Mouse (Mus musculus) midbrain, embryonic 14.5 days (tissue): ENCODE results near the gene Trappc1. TPM values are rescaled to one million over a fixed set of nuclear protein-coding genes. Genes with fewer than 3 reads are reported as not detected.

Experiments used
- ATAC-seq: fragments of 200-750 bp; cut with Nextera tagmentation; 2 replicates; pipeline ENCODE4 v1.8.0; 2017; ENCODE audit warnings: moderate number of reproducible peaks, moderate library complexity; ENCODE audit not compliant: low FRiP score, low TSS enrichment
- DNase-seq: peaks from one replicate; pipeline ENCODE4 v3.0.0-alpha.2; 2015
- H3K27ac ChIP-seq: fragments of 300-500 bp; sonication (generic); replicated peaks from 2 replicates; pipeline ENCODE4 v1.5.1; 2014; ENCODE audit warnings: mild to moderate bottlenecking, low read depth, low read length, moderate library complexity
- H3K27me3 ChIP-seq: fragments of 300-500 bp; sonication (generic); 2 replicates; pipeline ENCODE4 v1.6.1; 2014; ENCODE audit warnings: low read length, control low read depth, mixed read lengths; ENCODE audit not compliant: control insufficient read depth, insufficient read depth
- H3K36me3 ChIP-seq: fragments of 300-500 bp; sonication (generic); 2 replicates; pipeline ENCODE4 v1.6.1; 2014; ENCODE audit warnings: low read length, control low read depth; ENCODE audit not compliant: control insufficient read depth, insufficient read depth
- H3K4me1 ChIP-seq: fragments of 300-500 bp; sonication (generic); 2 replicates; pipeline ENCODE4 v1.6.1; 2014; ENCODE audit warnings: mild to moderate bottlenecking, antibody characterized with exemption, low read length, control low read depth; ENCODE audit not compliant: control insufficient read depth, insufficient read depth
- H3K4me2 ChIP-seq: fragments of 300-500 bp; sonication (generic); 2 replicates; pipeline ENCODE4 v1.6.1; 2014; ENCODE audit warnings: mild to moderate bottlenecking, low read length, moderate library complexity
- H3K4me3 ChIP-seq: fragments of 300-500 bp; sonication (generic); replicated peaks from 2 replicates; pipeline ENCODE4 v1.5.1; 2014; ENCODE audit warnings: low read depth, low read length
- H3K9ac ChIP-seq: fragments of 300-500 bp; sonication (generic); replicated peaks from 2 replicates; pipeline ENCODE4 v1.6.1; 2014; ENCODE audit warnings: mild to moderate bottlenecking, low read length, moderate library complexity
- H3K9me3 ChIP-seq: fragments of 300-500 bp; sonication (generic); 2 replicates; pipeline ENCODE4 v1.6.1; 2016; ENCODE audit warnings: low read length, control low read depth, mixed read lengths; ENCODE audit not compliant: control insufficient read depth
- WGBS: fragments of 180-500 bp; shearing (Covaris S2); extraction: QIAGEN DNeasy Blood & Tissue Kit; methylation state at CpG from one replicate; pipeline ENCODE4 v1.1.7; 2014; 5-methylcytosine and 5-hydroxymethylcytosine counted together
- polyA plus RNA-seq: library from polyadenylated mRNA; unstranded; fragments of >200 nt; fragmentation: Nextera tagmentation; extraction: Ambion mirVana; gene quantifications from 2 replicates; pipeline ENCODE4 v1.2.1, GENCODE M21; 2014

Trappc1 gene
- polyA plus RNA-seq, result 189 and 220 TPM in 2 replicates

DNA sequence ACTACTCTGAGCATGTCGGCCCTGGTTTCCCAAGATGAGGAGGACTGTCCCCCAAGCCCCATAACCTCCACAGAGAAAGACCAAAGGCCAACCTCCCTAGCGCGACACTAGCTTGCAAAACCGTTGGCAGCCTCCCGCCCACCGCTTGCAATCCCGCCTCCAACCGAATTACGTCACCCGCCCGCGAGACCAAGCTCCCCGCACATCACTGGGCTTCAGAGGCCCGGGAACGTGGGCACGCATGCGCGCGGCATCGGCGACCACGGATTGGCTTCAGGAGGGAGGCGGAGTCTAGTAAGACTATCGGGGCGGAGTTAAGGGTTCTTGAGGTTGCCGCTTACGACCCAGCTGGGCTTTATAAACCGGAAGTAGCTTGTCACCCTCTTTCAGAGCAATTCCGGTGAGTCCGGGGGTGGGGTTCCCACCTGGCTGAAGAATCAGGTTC lies at the start of gene Trappc1, which contains the start of gene Cntrob:
TSS of gene Trappc1 (plus strand) at position 314 of the 445 bp plus-strand sequence.
TSS of gene Cntrob (minus strand) at position 109 of the 445 bp plus-strand sequence.
- peaks cover 12% of the 10 kb centered on the region for H3K27me3 ChIP-seq
- DNase-seq, result peak; percentile 99
- H3K4me3 ChIP-seq, result peak within 1 kb of the TSS; percentile 60
- H3K9ac ChIP-seq, result peak within 1 kb of the TSS; percentile 67
- peaks cover 17% of the 10 kb centered on the region for H3K36me3 ChIP-seq
- peak within 1 kb of the TSS; percentile 81 for H3K4me2 ChIP-seq
- H3K4me1 ChIP-seq, result peaks cover 26% of the 10 kb centered on the region
- H3K9me3 ChIP-seq, result no peaks in the 10 kb centered on the region
- H3K27ac ChIP-seq, result peak within 1 kb of the TSS; percentile 85
- 0% methylated on average over 30 of the region's 30 CpGs for WGBS
- peak; percentile 93 for ATAC-seq

DNA sequence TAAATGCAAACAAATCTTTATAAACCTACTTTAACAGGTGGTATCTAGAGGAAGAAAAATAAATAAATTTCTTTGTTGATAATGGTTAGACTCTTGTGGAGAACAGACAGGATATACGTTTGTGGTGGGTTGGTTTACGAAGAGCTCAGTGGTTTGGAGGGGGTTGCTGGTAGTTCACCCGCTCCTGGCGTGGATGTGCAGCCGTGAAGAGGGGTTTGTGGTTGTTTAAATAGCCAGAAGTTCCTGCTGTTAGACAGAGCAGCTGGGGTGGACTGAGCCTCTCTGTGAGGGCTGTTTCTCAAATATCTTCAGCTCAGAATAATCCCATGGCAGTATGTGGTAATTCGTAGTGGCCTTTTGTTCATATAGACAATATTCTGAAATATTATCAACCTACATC lies 48.1 kb upstream of the Trappc1 start:
- Histone ChIP-seq H3K27ac (no peak overlapping the region), H3K4me1 (no peaks in the 10 kb centered on the region), H3K27me3 (no peaks in the 10 kb centered on the region), H3K9ac (no peak overlapping the region), H3K36me3 (no peaks in the 10 kb centered on the region), H3K4me2 (no peak overlapping the region), H3K9me3 (no peaks in the 10 kb centered on the region), H3K4me3 (no peak overlapping the region)
- 72% methylated on average over 6 of the region's 6 CpGs for WGBS
- ATAC-seq, result no peak
- DNase-seq, result no peak

DNA sequence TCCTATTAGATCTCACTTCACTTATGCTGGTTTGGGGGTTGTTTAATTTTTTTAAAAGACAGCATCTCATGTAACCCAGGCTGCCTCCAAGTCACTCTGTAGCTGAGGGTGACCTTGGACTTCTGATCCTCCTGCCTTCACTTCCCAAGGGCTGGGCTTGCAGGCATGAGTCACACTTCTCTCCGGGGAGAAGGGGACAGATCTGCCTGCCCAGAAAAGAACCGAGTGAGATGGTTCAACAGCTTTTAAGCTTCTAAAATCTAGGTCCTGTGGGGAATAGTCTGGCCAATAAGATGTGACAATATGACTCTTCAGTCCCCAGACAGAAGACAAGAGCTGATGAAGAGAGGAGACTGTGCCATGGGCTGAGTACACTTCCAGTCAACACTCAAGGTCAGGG lies 47.7 kb upstream of the Trappc1 start:
- Histone ChIP-seq H3K4me3 (no peak overlapping the region), H3K9me3 (no peaks in the 10 kb centered on the region), H3K27ac (no peak overlapping the region), H3K9ac (no peak overlapping the region), H3K27me3 (no peaks in the 10 kb centered on the region), H3K4me1 (no peaks in the 10 kb centered on the region), H3K4me2 (no peak overlapping the region), H3K36me3 (no peaks in the 10 kb centered on the region)
- WGBS, result 68% methylated on average over 2 of the region's 2 CpGs
- ATAC-seq (no peak), DNase-seq (no peak)

DNA sequence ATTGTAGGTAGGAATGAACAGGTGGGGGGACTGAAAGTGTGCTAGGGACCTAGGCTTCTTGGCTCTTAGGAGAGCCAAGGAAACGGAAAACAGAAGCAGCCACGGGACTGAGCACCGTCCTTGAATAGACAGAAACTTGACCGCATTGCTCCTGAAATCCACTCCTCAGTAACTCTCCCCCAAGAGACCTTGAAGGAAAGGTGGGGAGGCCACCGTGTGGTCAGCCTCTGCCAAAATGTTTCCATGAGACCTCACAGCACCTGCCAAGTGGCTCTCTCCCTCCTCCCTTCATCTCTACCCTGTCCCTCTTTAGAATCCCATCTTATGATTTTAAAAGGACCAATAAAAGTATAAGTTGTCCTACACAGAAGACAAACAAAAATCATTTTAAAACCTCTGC lies 46.5 kb upstream of the Trappc1 start:
- no peaks in the 10 kb centered on the region for H3K27me3 ChIP-seq
- 62% methylated on average over 5 of the region's 5 CpGs for WGBS
- no peak for DNase-seq
- H3K27ac ChIP-seq, result no peak overlapping the region
- no peak overlapping the region for H3K4me3 ChIP-seq
- no peak for ATAC-seq
- H3K9me3 ChIP-seq, result no peaks in the 10 kb centered on the region
- H3K4me2 ChIP-seq, result no peak overlapping the region
- no peak overlapping the region for H3K9ac ChIP-seq
- no peaks in the 10 kb centered on the region for H3K4me1 ChIP-seq
- no peaks in the 10 kb centered on the region for H3K36me3 ChIP-seq

DNA sequence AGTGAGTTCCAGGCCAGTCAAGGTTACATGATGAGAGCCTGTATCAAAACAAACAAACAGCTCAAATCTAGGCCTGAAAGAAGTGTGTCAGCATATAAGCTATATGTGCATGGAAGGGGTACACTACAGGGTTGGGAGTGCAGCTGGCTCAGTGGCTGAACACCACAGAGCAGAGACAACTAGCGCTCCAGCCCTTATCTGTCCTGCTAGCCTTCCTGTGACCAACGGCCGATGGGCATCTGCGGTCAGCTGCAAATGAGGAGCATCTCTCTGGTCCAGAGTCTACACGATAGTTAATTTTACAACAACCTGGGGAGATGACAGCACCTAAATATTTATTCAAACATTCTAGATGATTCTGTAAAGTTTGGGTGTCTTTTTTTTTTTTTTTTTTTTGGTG lies 32.7 kb upstream of the Trappc1 start:
- Histone ChIP-seq H3K36me3 (no peaks in the 10 kb centered on the region), H3K4me3 (no peak overlapping the region), H3K9ac (no peak overlapping the region), H3K9me3 (no peaks in the 10 kb centered on the region), H3K4me2 (no peak overlapping the region), H3K27ac (no peak overlapping the region), H3K27me3 (no peaks in the 10 kb centered on the region), H3K4me1 (no peaks in the 10 kb centered on the region)
- no peak for DNase-seq
- ATAC-seq, result no peak
- 97% methylated on average over 5 of the region's 5 CpGs for WGBS

DNA sequence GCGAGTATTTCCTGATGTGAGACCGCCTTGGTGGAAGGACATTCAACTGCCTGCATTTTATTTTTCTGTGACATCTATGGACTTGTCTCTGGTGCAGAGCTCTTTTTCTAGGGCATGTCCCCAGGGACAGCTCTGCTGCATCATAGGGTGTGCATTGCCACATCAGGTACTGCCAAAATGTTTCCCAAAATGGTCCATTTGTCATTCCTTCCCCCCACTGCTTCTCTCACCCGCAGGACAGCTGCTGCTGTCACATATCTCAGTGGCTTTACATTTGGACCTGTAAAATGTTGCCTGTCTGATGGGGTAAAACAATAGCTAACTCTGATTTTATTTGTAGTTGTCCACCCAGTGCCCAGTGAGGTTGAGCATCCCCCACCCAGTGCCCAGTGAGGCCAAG lies 28.5 kb upstream of the Trappc1 start:
- DNase-seq (no peak), ATAC-seq (no peak)
- Histone ChIP-seq H3K27me3 (no peaks in the 10 kb centered on the region), H3K4me2 (no peak overlapping the region), H3K9me3 (no peaks in the 10 kb centered on the region), H3K27ac (no peak overlapping the region), H3K4me3 (no peak overlapping the region), H3K36me3 (peaks cover 20% of the 10 kb centered on the region), H3K9ac (no peak overlapping the region), H3K4me1 (no peaks in the 10 kb centered on the region)
- WGBS, result 93% methylated on average over 3 of the region's 3 CpGs

DNA sequence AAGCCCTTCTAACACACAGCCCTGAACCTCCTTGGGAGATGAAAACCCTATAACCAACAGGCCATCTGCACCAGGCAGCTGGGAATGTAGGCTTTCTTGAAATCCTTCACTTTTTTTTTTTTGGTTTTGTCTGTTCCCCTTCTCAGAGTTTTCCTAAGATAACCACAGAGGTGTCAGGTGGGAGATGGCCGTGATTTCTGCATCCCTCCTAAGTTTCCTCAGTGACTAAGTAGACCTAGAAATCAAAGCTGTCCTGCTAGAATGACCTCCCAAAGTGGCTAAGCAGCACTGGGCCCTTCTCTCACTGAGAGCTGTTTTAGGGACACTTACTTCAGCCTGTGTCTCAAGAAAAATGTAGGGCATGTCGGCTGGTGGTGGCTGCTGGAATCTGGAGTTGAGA lies 26.0 kb upstream of the Trappc1 start:
- no peaks in the 10 kb centered on the region for H3K27me3 ChIP-seq
- no peaks in the 10 kb centered on the region for H3K4me1 ChIP-seq
- H3K27ac ChIP-seq, result no peak overlapping the region
- ATAC-seq (no peak), DNase-seq (no peak)
- no peak overlapping the region for H3K4me3 ChIP-seq
- 92% methylated on average over 2 of the region's 2 CpGs for WGBS
- no peak overlapping the region for H3K9ac ChIP-seq
- no peak overlapping the region for H3K4me2 ChIP-seq
- no peaks in the 10 kb centered on the region for H3K9me3 ChIP-seq
- H3K36me3 ChIP-seq, result peaks cover 33% of the 10 kb centered on the region

DNA sequence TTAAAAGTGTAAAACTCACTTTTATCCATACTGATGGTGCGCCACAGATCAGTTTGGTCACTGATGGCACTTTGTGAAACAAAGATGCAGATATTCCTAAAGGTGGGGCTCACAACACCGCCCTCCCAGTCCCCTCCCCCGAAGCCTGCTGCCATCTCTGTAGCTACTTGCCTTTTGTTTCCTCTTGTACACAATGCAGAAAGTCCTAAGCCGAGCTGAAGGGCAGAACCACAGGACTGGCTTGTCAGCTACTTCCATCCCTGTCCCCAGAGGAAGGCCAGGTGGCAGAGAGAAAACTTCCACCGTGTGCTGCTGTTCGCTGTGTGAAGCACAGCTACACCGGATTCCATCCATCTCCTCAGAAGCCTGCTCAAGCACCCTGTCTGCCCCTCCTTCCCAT lies 25.5 kb upstream of the Trappc1 start:
- Histone ChIP-seq H3K27ac (no peak overlapping the region), H3K4me1 (no peaks in the 10 kb centered on the region), H3K27me3 (no peaks in the 10 kb centered on the region), H3K36me3 (peaks cover 37% of the 10 kb centered on the region), H3K9me3 (no peaks in the 10 kb centered on the region), H3K4me2 (no peak overlapping the region), H3K9ac (no peak overlapping the region), H3K4me3 (no peak overlapping the region)
- WGBS, result 64% methylated on average over 7 of the region's 7 CpGs
- ATAC-seq (no peak), DNase-seq (no peak)

DNA sequence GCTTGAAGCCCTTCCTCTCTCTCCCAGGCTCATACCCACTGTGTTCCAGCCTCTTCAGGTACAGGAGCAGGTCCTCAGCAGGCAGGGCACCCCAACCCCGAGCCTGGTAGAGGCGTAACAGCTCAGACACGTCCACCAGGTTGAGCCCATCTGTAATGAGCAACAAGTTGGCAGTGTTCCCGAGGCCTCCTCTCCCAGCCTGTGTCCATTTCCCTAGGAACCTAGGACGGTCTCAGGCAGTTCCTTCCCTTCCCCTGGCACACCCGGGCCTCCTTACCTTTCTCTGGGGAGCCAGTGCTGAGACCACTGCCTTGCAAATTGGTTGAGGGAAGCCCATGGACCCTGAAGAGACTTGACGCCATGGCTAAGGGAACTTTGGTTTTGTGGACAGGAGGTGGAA lies 21.0 kb upstream of the Trappc1 start:
- ATAC-seq (no peak), DNase-seq (no peak)
- peaks cover 78% of the 10 kb centered on the region for H3K36me3 ChIP-seq
- 84% methylated on average over 7 of the region's 7 CpGs for WGBS
- no peaks in the 10 kb centered on the region for H3K27me3 ChIP-seq
- no peak overlapping the region for H3K27ac ChIP-seq
- H3K4me3 ChIP-seq, result no peak overlapping the region
- no peaks in the 10 kb centered on the region for H3K4me1 ChIP-seq
- no peaks in the 10 kb centered on the region for H3K9me3 ChIP-seq
- no peak overlapping the region for H3K9ac ChIP-seq
- no peak overlapping the region for H3K4me2 ChIP-seq
